Mouse (Mus musculus) testis, postnatal 10 days (tissue): ENCODE results near the gene Ovol3.
A peak's percentile ranks its signal among the peaks of the same experiment; 100 is the strongest.
"Not testable (repeated sequence)": the region's sequence is repeated elsewhere in the genome, so short reads cannot be mapped to it uniquely, and the experiment has no call there.

Source experiments
- DNase-seq: peaks from one replicate; pipeline ENCODE4 v3.0.0; 2021; ENCODE audit warnings: low spot score

Ovol3 gene

DNA sequence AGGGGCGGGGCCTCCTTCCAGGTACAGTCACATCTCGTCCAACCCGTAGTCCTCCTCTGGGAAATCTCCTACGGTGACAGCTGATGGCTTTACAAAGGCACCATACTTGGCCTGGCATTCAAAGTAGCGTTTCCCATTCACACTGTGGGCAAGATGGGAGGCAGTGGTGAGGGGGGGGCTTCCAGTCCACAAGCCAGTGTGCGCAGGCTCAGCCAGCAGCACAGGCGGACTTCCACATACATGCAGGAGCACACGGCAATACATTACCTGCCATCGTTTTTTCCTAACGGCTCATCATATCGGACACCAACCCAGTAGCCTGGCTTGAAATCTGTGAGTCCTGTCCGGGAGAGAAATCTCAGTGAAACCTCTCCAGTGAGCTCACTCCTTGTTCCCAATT is 11.3 kb downstream of the Ovol3 start:
- no peak for DNase-seq

- DNase-seq, result no peak
Measured at GRCm38 (mm10) chr7:30222205-30222604, 13.3 kb downstream of the Ovol3 start.

DNA sequence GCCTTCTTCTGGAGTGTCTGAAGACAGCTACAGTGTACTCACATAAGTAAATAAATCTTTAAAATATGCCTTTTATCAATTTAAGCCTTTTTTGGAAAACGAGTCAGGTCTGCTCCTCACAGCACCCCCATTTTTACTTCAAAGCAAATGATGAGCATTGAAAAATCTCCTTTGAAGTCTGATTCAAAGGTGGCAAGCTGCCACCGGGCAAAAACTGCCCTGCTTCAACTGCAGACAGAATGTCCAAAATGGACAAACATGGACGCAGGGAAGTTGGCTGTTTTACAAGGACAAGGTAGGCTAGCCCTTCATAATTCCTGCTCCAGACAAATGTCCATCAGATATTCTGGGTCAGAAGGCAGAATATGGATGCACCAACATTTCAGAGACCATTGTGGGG is 14.1 kb downstream of the Ovol3 start:
- no peak for DNase-seq

DNA sequence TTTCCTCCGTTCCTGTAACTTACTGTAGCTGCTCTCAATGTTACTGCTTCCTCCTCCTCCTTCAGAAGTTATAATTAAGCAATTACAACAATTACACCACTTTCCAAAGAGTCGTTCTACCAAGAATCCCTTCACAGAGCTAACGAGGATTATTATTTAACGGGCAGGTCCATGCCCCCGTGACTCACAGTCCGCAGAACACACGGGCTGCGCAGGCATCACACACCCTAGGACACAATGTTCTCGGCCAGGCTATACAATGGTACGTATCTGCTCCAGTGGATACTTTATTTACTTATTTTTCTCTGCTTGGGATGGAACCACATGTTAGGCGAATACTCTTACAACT is 15.5 kb downstream of the Ovol3 start:
- DNase-seq, result no peak

DNA sequence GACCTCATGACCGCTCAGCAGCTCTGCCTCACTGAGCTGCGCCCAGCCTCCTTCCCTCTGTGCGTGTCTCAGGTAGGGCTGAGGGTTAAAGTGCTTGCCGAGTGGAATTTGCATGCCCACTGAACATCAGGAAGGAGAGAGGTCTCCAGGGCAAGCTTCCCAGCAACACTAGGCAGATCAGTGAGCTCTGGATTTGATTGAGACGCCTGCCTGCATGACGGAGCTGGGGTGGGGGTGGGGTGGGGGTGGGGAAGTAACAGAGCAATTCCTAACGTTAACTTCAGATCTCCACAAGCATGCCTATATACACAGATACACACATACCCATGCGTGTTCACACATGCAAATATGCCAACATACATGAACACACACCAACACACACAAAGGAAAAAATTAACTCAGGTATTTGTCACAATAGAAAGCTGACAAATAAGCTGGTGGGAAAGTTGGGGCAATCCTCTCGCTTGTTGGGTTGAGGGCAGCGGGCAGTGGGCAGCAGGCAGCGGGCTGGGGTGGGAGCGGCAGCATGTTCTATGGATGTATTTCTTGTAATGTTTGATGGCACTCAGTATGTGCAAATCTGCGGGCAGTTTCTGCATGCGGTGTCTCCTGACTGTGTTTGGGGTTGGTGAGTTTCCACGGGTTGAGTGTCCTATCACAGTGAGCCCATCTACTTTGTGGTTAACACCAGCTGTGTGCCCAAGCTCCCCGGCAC is 16.1 kb downstream of the Ovol3 start:
- DNase-seq, result peak; percentile 73

GRCm38 (mm10) chr7:30217277-30217676 is 18.2 kb downstream of the Ovol3 start:
- no peak for DNase-seq

DNA sequence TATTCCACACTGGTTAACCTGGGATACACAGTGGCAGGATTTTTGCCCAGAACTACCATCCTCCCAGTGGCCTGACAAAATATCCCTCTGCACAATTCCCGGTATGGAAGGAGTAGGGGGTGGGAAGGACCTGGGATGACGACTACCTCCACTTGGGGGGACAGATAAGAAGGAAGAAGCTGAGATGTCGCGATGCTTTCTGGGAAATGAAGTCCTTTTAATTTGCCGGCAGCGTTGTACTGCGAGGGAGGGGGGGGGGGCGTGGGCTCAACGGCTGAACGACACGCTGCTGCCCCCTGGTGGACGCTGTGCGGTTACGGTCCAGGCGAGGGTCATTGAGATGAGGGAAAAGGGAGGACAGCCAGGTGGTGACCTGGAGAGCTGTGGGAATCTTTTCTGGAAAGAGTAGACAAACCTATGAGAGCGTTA is 18.8 kb downstream of the Ovol3 start:
- DNase-seq, result peak; percentile 93

DNA sequence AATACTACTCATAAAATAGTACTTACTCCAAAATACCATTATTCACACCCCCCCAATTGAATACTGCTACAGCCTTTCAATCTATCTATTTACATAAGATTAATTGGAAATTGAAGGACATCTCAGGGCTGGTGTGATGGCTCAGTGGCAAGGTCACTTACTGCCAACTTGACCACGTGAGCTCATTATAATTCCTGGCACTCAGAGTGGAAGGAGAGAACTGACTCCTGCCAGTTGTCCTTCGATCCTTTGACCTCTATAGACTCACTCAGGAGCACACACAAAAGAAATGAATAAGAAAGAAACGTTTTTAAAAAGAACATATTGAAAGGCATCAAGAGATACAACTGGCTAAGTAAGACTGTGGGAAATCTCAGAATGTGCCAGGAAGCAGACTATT is 19.6 kb downstream of the Ovol3 start:
- no peak for DNase-seq

DNA sequence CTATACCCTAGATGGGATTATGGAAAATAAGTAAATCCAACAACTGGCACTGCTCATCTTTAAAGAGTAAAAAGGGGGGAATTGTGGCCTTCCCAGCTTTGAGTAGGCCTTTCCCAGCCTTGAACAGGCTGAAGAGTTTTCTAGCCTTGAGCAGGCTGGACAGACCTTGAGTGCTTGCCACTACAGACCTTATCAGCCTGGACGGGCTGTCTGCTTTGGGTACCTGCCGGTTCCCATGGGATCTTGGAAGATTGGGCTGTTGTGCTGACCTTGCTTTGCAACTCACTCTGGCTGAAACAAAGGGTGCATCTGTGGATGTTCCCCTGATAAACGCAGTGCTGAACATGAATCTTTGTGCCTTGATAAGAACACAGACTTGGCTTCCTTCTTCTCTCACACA is 21.6 kb downstream of the Ovol3 start:
- no peak for DNase-seq

GRCm38 (mm10) chr7:30211025-30211424 is 24.5 kb downstream of the Ovol3 start:
- DNase-seq, result no peak

GRCm38 (mm10) chr7:30206364-30206763 is 29.2 kb downstream of the Ovol3 start:
- not testable (repeated sequence) for DNase-seq

GRCm38 (mm10) chr7:30205383-30205782 is 30.1 kb downstream of the Ovol3 start:
- DNase-seq, result peak; percentile 86

- peak; percentile 69 for DNase-seq
Measured at GRCm38 (mm10) chr7:30204380-30204779, 31.1 kb downstream of the Ovol3 start.

DNA sequence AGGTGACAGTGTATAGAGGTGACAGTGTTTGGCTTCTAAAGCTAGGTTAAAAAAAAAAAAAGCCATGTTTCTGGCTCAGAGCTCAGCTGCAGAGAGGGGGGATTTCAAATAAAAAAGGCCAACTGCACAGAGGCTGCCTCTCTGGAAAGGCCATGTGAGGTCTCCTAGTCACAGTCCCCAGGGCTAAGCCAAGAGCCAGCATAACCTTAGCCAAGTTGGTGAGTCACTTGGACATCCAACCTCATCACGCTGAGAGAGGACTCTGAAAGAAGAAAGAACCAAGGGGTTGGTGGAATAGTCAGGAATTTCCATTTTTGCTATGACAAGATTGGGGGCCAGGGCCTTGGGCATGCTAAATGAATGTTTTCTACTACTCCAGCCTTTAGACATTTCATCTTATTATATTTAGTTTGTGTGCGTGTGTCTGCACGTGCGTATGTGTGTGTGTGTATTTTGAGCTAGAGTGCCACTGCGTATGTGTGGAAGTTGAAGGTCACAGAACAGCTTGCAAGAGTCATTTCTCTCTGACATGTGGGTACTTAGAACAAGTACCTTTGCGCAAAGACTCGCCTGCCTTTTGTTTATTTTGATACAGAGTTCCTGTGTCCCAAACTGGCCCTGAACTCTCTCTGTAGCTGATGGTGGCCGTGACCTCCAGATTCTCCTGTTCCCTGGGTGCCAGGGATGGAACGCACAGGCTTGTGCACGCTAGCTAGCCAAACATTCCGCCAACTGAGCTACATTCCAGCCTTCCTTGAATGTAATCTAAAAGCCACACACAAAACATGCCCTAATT is 32.4 kb downstream of the Ovol3 start:
- no peak for DNase-seq

DNA sequence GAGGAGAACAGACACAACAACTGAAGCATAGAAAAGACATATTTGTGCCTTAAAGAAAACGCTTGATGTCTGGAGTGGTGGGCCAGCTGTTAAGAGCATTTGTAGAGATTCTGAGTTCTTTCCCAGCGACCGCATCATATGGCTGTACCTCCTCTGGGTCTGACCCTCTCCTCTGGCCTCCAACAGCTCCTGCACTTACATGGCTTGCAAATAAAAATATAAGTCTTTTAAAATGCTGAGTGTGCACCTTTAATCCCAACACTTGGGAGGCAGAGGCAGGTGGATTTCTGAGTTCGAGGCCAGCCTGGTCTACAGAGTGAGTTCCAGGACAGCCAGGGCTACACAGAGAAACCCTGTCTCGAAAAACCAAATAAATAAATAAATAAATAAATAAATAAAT is 34.9 kb downstream of the Ovol3 start:
- not testable (repeated sequence) for DNase-seq

GRCm38 (mm10) chr7:30200200-30200599 is 35.3 kb downstream of the Ovol3 start:
- DNase-seq, result no peak

DNA sequence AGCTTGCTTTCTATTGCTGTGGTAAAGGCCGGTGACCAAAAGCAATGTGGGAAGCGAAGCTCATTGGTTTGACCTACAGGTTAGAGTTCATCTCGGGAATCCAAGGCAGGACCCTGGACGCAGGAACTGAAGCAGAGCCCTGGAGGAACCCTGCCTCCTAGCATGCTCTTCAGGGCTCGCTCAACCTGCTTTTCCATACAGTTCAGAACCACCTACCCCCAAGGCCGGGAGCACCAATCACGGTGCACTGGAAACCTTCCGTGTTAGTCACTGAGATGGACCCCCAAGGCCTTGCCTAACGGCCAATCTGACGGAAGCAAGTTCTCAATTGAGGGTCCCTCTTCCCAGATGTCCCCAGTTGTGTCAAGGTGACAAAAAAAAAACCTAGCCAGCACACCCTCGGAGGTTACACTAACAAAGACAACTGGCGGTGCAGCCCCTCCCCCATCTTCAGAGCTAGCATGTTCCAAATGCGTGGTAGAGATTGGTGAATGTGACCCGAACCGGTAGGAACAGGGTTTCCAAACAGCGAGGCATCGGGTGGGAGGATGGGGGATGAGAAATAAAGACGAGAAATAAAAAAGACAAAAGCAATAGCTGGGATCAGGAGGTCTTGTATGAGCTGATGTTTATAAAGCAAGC is 35.9 kb downstream of the Ovol3 start:
- peak; percentile 60 for DNase-seq

DNA sequence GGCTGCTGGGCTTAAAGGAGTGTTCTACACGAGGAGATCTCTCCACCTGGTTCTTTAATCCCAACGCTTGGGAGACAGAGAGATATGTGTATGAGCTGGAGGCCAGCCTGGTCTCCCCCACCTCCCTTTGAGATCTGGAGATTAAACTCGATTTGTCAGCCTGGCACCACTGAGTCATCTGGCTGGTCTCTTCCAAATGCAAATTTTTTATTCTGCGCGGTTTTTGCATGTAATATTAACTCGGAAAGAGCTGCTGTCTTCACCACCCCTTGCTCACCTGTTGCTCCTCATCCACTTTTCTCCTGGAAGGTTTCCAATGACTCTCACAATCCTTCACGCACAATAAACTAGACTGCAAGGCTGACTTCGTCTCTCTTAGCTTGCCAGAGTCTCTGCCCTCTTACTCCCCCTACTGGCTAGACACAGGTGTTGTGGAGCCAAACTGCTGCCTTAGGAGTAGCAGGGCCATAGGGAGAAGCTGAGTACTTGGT is 37.0 kb downstream of the Ovol3 start, which contains the start of gene Capns1:
Gene Capns1 (minus strand): TSS at position 331 of the 491 bp plus-strand sequence.
- DNase-seq, result peak; percentile 58

DNA sequence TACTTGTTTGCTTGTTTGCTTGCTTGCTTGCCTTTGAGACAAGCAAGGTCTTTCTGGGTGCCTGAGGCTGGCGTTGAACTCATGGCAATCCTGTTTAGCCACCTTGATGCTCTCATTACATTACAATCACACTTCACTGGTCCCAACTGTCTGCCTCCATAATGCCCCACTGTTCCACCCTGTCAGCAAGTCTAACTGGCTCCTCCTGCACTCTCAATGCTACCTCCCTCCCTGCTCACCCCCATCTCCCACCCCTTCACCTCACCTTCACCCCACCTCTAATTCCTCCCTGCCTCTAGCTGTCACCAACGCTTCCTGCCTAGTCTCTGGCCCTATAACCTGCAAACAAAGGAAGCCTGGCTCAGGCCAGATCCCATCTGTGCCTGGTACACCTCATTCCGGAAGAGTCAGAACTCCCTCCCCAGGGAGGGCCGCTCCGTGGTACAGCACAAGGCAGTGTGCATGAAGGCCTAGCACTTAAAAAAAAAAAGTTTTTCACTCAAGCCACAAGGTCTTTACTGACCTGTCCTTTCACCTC is 37.9 kb downstream of the Ovol3 start:
- peak; percentile 50 for DNase-seq

GRCm38 (mm10) chr7:30196171-30196570 is 39.4 kb downstream of the Ovol3 start:
- DNase-seq, result peak; percentile 41

- DNase-seq, result no peak
Measured at GRCm38 (mm10) chr7:30195461-30195860, 40.1 kb downstream of the Ovol3 start.

DNA sequence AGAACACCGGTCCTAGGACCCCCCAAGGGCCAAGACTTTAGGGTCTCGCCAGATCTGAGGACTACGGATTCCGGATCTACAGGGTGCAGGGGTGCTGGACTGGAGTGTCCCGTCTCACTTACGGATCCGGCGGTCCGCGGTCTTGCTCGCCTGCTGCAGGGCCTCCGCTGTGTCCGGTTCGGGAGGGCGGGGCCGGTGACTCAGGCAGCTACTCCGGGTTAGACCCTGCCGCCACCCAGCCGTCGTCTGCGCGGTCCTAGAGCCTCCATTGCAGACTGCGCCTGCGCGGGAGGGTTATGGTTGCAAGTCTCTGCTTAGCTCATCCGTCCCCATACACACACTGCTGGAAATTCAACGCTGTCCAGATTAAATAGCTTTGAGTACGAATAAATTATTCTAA is 40.6 kb downstream of the Ovol3 start:
- DNase-seq, result peak; percentile 97
